Mouse (Mus musculus) C2C12 (cell line): ENCODE data around the gene Grk2. TPM values are rescaled to one million over a fixed set of nuclear protein-coding genes. Genes with fewer than 3 reads are reported as not detected.

Source experiments
- H3K27me3 ChIP-seq: one replicate; pipeline ENCODE4 v1.6.1; 2011; ENCODE audit not compliant: control insufficient read depth, insufficient read depth, insufficient read length
- H3K36me3 ChIP-seq: one replicate; pipeline ENCODE4 v1.6.1; 2011; ENCODE audit not compliant: control insufficient read depth, insufficient read depth
- H3K4me3 ChIP-seq: one replicate; pipeline ENCODE4 v1.5.1; 2011; ENCODE audit warnings: mild to moderate bottlenecking, control low read depth; ENCODE audit not compliant: poor library complexity, insufficient read depth, severe bottlenecking
- H3K79me2 ChIP-seq: one replicate; pipeline ENCODE4 v1.6.1; 2011; ENCODE audit not compliant: control insufficient read depth, insufficient read depth
- H3K79me3 ChIP-seq: one replicate; pipeline ENCODE4 v1.6.1; 2011; ENCODE audit warnings: low read depth, control low read depth
- H3ac ChIP-seq: one replicate; pipeline ENCODE3; 2011; ENCODE audit warnings: low read depth; ENCODE audit not compliant: control insufficient read depth, insufficient read length
- CEBPB ChIP-seq: IDR thresholded peaks from one replicate; pipeline ENCODE4 v1.6.1; 2011; ENCODE audit warnings: low read depth, mild to moderate bottlenecking, control low read depth, moderate library complexity
- CTCF ChIP-seq: IDR thresholded peaks from one replicate; pipeline ENCODE4 v1.5.1; 2011; ENCODE audit not compliant: control insufficient read depth, insufficient read depth, insufficient read length
- FOSL1 ChIP-seq: IDR thresholded peaks from one replicate; pipeline ENCODE4 v1.8.0; 2011; ENCODE audit warnings: mild to moderate bottlenecking, low read length; ENCODE audit not compliant: poor library complexity, insufficient read depth, severe bottlenecking
- MAX ChIP-seq: IDR thresholded peaks from one replicate; pipeline ENCODE4 v1.6.1; 2011; ENCODE audit warnings: mild to moderate bottlenecking, control low read depth
- MYOD1 ChIP-seq: IDR thresholded peaks from one replicate; pipeline ENCODE4 v1.6.1; 2011; ENCODE audit warnings: low read depth; ENCODE audit not compliant: control insufficient read depth, insufficient read length
- MYOG ChIP-seq: IDR thresholded peaks from one replicate; pipeline ENCODE4 v1.6.1; 2011; ENCODE audit not compliant: control insufficient read depth, insufficient read length; ENCODE audit errors: extremely low read depth
- USF1 ChIP-seq: IDR thresholded peaks from one replicate; pipeline ENCODE4 v1.6.1; 2011; ENCODE audit warnings: low read depth, mild to moderate bottlenecking, control low read depth, moderate library complexity
- polyA plus RNA-seq: library from polyadenylated mRNA; unstranded; fragments of >200 nt; fragmentation: generic; extraction: Trizol; gene quantifications from one replicate; pipeline ENCODE4 v1.2.1, GENCODE M21; 2012; ENCODE audit warnings: missing spikeins

Grk2 gene
- polyA plus RNA-seq, 1 experiment, result 56.6 TPM

DNA sequence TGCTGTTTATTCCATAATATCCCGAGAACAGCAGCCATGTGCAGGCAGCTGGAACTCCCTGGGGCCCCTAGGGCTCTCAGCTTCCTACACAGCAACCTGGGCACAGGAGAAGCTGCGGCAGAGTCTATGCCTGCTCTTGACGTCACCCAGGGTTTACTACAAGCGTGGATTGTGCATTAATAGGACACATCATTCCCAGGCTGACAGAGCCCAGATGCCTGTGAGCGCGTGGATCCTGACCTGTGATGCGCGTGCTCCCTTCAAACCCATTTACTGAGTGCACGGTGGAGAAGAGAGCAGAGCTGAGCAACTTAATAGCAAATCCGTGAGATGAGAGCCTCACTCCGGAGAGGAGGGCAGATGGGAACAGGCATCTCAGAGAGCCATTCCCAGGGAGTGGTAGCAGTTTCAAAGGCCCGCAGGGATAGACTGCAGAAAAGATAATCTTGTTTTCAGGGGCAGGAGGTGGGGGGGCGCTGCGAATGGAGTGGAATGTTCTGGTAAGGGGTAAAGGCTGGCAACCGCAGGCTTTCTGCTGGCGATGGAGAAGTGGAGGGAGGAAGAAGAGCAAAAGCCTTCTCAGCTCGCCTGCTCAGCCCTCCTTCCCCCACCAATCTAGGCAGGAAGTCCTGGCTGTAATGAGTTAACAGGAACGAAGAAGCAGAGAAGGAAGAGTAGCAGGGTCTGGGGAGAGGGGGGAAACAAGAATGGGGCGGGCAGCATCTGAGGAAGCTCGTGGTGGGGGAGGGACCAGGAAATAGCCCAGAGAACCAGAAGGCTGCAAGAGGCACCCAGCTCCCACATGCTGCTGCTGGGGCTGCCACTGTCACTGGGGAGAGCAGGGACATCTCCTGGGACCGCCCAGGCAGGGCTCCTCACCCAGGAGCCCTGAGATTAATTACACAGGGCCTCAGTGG is 4.0 kb downstream of the Grk2 start:
- H3K36me3 ChIP-seq, result peaks cover 3% of the 10 kb centered on the region
- H3K79me3 ChIP-seq, result peaks cover 60% of the 10 kb centered on the region
- TF ChIP-seq USF1 (no peak), MAX (no peak)
- no peak overlapping the region for H3K4me3 ChIP-seq
- H3ac ChIP-seq, result no peak overlapping the region
- H3K79me2 ChIP-seq, result peaks cover 89% of the 10 kb centered on the region
- no peaks in the 10 kb centered on the region for H3K27me3 ChIP-seq

- Histone ChIP-seq H3K79me2 (peaks cover 98% of the 10 kb centered on the region), H3K27me3 (no peaks in the 10 kb centered on the region), H3K36me3 (peaks cover 3% of the 10 kb centered on the region), H3K4me3 (no peak overlapping the region), H3K79me3 (peaks cover 60% of the 10 kb centered on the region), H3ac (no peak overlapping the region)
- TF ChIP-seq MYOG, result no peak
- no peak for TF ChIP-seq MAX
- TF ChIP-seq MYOD1, result no peak
- no peak for TF ChIP-seq USF1
- no peak for TF ChIP-seq CTCF
- no peak for TF ChIP-seq FOSL1
- TF ChIP-seq CEBPB, result no peak
Measured at GRCm38 (mm10) chr19:4300852-4301734, 4.9 kb downstream of the Grk2 start.

DNA sequence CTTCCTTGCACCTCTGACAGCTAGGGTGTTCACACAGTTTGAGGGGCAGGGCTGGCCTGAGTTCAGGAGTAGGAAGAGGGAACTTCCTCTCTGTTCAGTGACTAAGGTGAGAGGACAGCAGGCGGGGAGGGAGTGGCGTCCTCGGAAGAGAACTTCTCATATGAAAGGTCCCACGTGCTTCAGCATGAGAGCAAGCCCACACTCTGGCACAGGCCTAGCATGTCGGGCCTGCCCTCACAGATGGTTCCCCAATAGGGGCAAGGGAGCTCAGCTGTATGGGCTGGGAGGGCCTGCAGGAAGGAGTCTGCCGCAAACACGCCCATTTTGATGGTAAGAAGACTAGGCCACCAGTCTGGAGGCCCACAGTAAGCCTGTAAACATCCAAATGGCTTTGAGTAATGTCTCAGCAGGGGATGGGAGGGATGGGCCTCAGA is 5.7 kb downstream of the Grk2 start:
- H3K4me3 ChIP-seq, result no peak overlapping the region
- H3K79me3 ChIP-seq, result peaks cover 58% of the 10 kb centered on the region
- peaks cover 100% of the 10 kb centered on the region for H3K79me2 ChIP-seq
- no peaks in the 10 kb centered on the region for H3K27me3 ChIP-seq
- peaks cover 3% of the 10 kb centered on the region for H3K36me3 ChIP-seq
- TF ChIP-seq MYOD1 (no peak), CTCF (no peak), USF1 (no peak), FOSL1 (no peak), CEBPB (no peak), MYOG (no peak), MAX (no peak)
- H3ac ChIP-seq, result no peak overlapping the region

GRCm38 (mm10) chr19:4299574-4300270 is 6.3 kb downstream of the Grk2 start:
- TF ChIP-seq CEBPB, result no peak
- TF ChIP-seq MYOG, result no peak
- TF ChIP-seq CTCF, result no peak
- TF ChIP-seq MAX, result no peak
- no peak for TF ChIP-seq MYOD1
- TF ChIP-seq USF1, result no peak
- no peak for TF ChIP-seq FOSL1
- H3K79me2 ChIP-seq, result peaks cover 99% of the 10 kb centered on the region

DNA sequence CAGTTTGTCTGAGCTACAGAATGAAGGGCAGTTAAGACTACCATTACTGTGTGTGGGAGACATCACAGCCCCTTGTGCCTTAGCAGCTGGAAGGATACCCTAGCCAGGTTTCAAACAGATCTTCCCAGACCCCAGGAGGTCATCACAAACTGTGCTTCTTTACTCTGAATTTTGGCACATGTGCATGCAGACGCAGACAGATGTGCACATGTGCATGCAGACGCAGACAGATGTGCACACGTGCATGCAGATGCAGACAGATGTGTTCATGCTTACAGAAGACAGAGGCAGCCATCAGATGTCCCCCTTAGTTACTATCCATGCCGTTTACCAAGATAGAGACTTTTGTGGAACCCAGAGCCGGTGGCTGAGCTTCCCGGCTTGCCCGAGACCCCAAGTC is 6.9 kb downstream of the Grk2 start:
- Histone ChIP-seq H3K36me3 (no peaks in the 10 kb centered on the region), H3K79me2 (peaks cover 99% of the 10 kb centered on the region), H3K79me3 (peaks cover 47% of the 10 kb centered on the region), H3K27me3 (no peaks in the 10 kb centered on the region), H3K4me3 (no peak overlapping the region), H3ac (no peak overlapping the region)
- TF ChIP-seq CEBPB, result no peak
- no peak for TF ChIP-seq MYOG
- TF ChIP-seq CTCF, result no peak
- no peak for TF ChIP-seq FOSL1
- no peak for TF ChIP-seq USF1
- TF ChIP-seq MYOD1, result no peak

More at GRCm38 (mm10) chr19:4299574-4300270, 6.3 kb downstream of the Grk2 start:
- H3K4me3 ChIP-seq, result no peak overlapping the region
- no peak overlapping the region for H3ac ChIP-seq
- peaks cover 53% of the 10 kb centered on the region for H3K79me3 ChIP-seq
- no peaks in the 10 kb centered on the region for H3K27me3 ChIP-seq
- peaks cover 3% of the 10 kb centered on the region for H3K36me3 ChIP-seq
